Mouse (Mus musculus): Measurements from ENCODE around the gene Nemf. TPM values are rescaled to one million over a fixed set of nuclear protein-coding genes. Genes with fewer than 3 reads are reported as not detected.

The Nemf gene
- total and polyA plus RNA-seq, 2 experiments from 2014 or later: 23.2 to 45.7 TPM

- Histone ChIP-seq H3K9ac (replicated peaks; ENCODE audit: low read depth, low read length) (no peak overlapping the region), H3K4me3 (ENCODE audit: low read depth, low read length) (no peak overlapping the region), H3K27ac (ENCODE audit: low read depth) (no peak overlapping the region), H3K9me3 (replicated peaks; ENCODE audit: control insufficient read depth, low read length) (no peaks in the 10 kb centered on the region), H3K4me1 (ENCODE audit: control insufficient read depth, insufficient read depth) (peaks cover 18% of the 10 kb centered on the region; the same call in 1 of the 2 replicates), H3K4me2 (ENCODE audit: low read depth, low read length) (no peak overlapping the region), H3K36me3 (replicated peaks; ENCODE audit: control insufficient read depth, insufficient read depth, low read length) (no peaks in the 10 kb centered on the region), H3K27me3 (ENCODE audit: control insufficient read depth, insufficient read depth, low read length) (no peaks in the 10 kb centered on the region)
- DNase-seq (ENCODE audit: low spot score): no peak
- TF ChIP-seq CTCF (IDR thresholded peaks at IDR 0.05; ENCODE audit: low read depth) (no peak), EP300 (IDR thresholded peaks at IDR 0.05; ENCODE audit: low read depth) (no peak)
- WGBS: 88% methylated on average over 1 of the region's 1 CpGs
- ATAC-seq (ENCODE audit: insufficient read depth, low read depth): no peak
Measured at GRCm38 (mm10) chr12:69377188-69377587, 20.2 kb upstream of the Nemf start.

- H3K27ac ChIP-seq (ENCODE audit: low read depth): no peak overlapping the region
- TF ChIP-seq EP300 (IDR thresholded peaks at IDR 0.05; ENCODE audit: low read depth) (no peak), CTCF (IDR thresholded peaks at IDR 0.05; ENCODE audit: low read depth) (no peak)
- H3K4me1 ChIP-seq (ENCODE audit: control insufficient read depth, insufficient read depth): peaks cover 18% of the 10 kb centered on the region; the same call in 1 of the 2 replicates
- no peaks in the 10 kb centered on the region for H3K9me3 ChIP-seq (replicated peaks; ENCODE audit: control insufficient read depth, low read length)
- H3K4me3 ChIP-seq (ENCODE audit: low read depth, low read length): no peak overlapping the region
- ATAC-seq (ENCODE audit: insufficient read depth, low read depth) (no peak), DNase-seq (ENCODE audit: low spot score) (no peak)
- H3K36me3 ChIP-seq (replicated peaks; ENCODE audit: control insufficient read depth, insufficient read depth, low read length): no peaks in the 10 kb centered on the region
- H3K9ac ChIP-seq (replicated peaks; ENCODE audit: low read depth, low read length): no peak overlapping the region
- WGBS: 58% methylated on average over 2 of the region's 2 CpGs
- peak overlapping the region; percentile 10; the same call in 1 of the 2 replicates for H3K4me2 ChIP-seq (ENCODE audit: low read depth, low read length)
- H3K27me3 ChIP-seq (ENCODE audit: control insufficient read depth, insufficient read depth, low read length): no peaks in the 10 kb centered on the region
Measured at GRCm38 (mm10) chr12:69376132-69376531, 19.2 kb upstream of the Nemf start.

- Histone ChIP-seq H3K9me3 (replicated peaks; ENCODE audit: control insufficient read depth, low read length) (no peaks in the 10 kb centered on the region), H3K27me3 (ENCODE audit: control insufficient read depth, insufficient read depth, low read length) (no peaks in the 10 kb centered on the region), H3K27ac (ENCODE audit: low read depth) (peak overlapping the region; percentile 96; the same call in 1 of the 2 replicates), H3K9ac (replicated peaks; ENCODE audit: low read depth, low read length) (peak overlapping the region; percentile 97), H3K4me3 (ENCODE audit: low read depth, low read length) (peak overlapping the region; percentile 91), H3K4me1 (ENCODE audit: control insufficient read depth, insufficient read depth) (peaks cover 18% of the 10 kb centered on the region; the same call in 1 of the 2 replicates), H3K36me3 (replicated peaks; ENCODE audit: control insufficient read depth, insufficient read depth, low read length) (no peaks in the 10 kb centered on the region), H3K4me2 (ENCODE audit: low read depth, low read length) (peak overlapping the region; percentile 86)
- DNase-seq (ENCODE audit: low spot score) (no peak), ATAC-seq (ENCODE audit: insufficient read depth, low read depth) (no peak)
- TF ChIP-seq CTCF (IDR thresholded peaks at IDR 0.05; ENCODE audit: low read depth) (no peak), EP300 (IDR thresholded peaks at IDR 0.05; ENCODE audit: low read depth) (no peak)
- 13% methylated on average over 11 of the region's 11 CpGs for WGBS
Measured at GRCm38 (mm10) chr12:69373850-69374766, 17.1 kb upstream of the Nemf start.

GRCm38 (mm10) chr12:69372731-69373331 is 15.9 kb upstream of the Nemf start:
- peaks cover 13% of the 10 kb centered on the region; the same call in 1 of the 2 replicates for H3K4me1 ChIP-seq (ENCODE audit: control insufficient read depth, insufficient read depth)
- ATAC-seq (ENCODE audit: insufficient read depth, low read depth) (no peak; the same call in 1 of the 2 replicates), DNase-seq (ENCODE audit: low spot score) (no peak)
- H3K27me3 ChIP-seq (ENCODE audit: control insufficient read depth, insufficient read depth, low read length): no peaks in the 10 kb centered on the region
- H3K9ac ChIP-seq (replicated peaks; ENCODE audit: low read depth, low read length): peak overlapping the region; percentile 97
- peak overlapping the region; percentile 96 for H3K27ac ChIP-seq (ENCODE audit: low read depth)
- peak overlapping the region; percentile 91 for H3K4me3 ChIP-seq (ENCODE audit: low read depth, low read length)
- H3K9me3 ChIP-seq (replicated peaks; ENCODE audit: control insufficient read depth, low read length): no peaks in the 10 kb centered on the region
- H3K4me2 ChIP-seq (ENCODE audit: low read depth, low read length): peak overlapping the region; percentile 86
- no peaks in the 10 kb centered on the region for H3K36me3 ChIP-seq (replicated peaks; ENCODE audit: control insufficient read depth, insufficient read depth, low read length)
- TF ChIP-seq CTCF (IDR thresholded peaks at IDR 0.05; ENCODE audit: low read depth): no peak
- TF ChIP-seq EP300 (IDR thresholded peaks at IDR 0.05; ENCODE audit: low read depth): no peak
- under 1% methylated on average over 42 of the region's 42 CpGs for WGBS

GRCm38 (mm10) chr12:69371854-69372671 is 15.1 kb upstream of the Nemf start, which contains the start of the genes Arf6 and Gm9887:
Gene Arf6 (plus strand): TSS chr12:69372150.
Gene Gm9887 (minus strand): TSS chr12:69372458.
- no peaks in the 10 kb centered on the region for H3K9me3 ChIP-seq (replicated peaks; ENCODE audit: control insufficient read depth, low read length)
- ATAC-seq (ENCODE audit: insufficient read depth, low read depth): peak; percentile 93
- under 1% methylated on average over 73 of the region's 121 CpGs for WGBS

More at GRCm38 (mm10) chr12:69371854-69372671, 15.1 kb upstream of the Nemf start, which contains the start of the genes Arf6 and Gm9887:
- peak within 1 kb of the TSS; percentile 97 for H3K9ac ChIP-seq (replicated peaks; ENCODE audit: low read depth, low read length)
- peak within 1 kb of the TSS; percentile 86 for H3K4me2 ChIP-seq (ENCODE audit: low read depth, low read length)
- peak within 1 kb of the TSS; percentile 96 for H3K27ac ChIP-seq (ENCODE audit: low read depth)
- H3K27me3 ChIP-seq (ENCODE audit: control insufficient read depth, insufficient read depth, low read length): no peaks in the 10 kb centered on the region
- H3K4me3 ChIP-seq (ENCODE audit: low read depth, low read length): peak within 1 kb of the TSS; percentile 91
- peak; percentile 97 for DNase-seq (ENCODE audit: low spot score)
- H3K36me3 ChIP-seq (replicated peaks; ENCODE audit: control insufficient read depth, insufficient read depth, low read length): no peaks in the 10 kb centered on the region
- H3K4me1 ChIP-seq (ENCODE audit: control insufficient read depth, insufficient read depth): peaks cover 13% of the 10 kb centered on the region; the same call in 1 of the 2 replicates
- no peak for TF ChIP-seq CTCF (IDR thresholded peaks at IDR 0.05; ENCODE audit: low read depth)
- TF ChIP-seq EP300 (IDR thresholded peaks at IDR 0.05; ENCODE audit: low read depth): peak; percentile 83; the same call in 1 of the 2 replicates

All from heart, postnatal 0 days (tissue).